Mouse (Mus musculus): ENCODE measurements at regions not wholly inside any gene's neighbourhood (a gene's known extent, or its start where the extent isn't known, plus 50 kb on each side); places are given as distances from the start of the nearest gene placed in this dataset.

DNA sequence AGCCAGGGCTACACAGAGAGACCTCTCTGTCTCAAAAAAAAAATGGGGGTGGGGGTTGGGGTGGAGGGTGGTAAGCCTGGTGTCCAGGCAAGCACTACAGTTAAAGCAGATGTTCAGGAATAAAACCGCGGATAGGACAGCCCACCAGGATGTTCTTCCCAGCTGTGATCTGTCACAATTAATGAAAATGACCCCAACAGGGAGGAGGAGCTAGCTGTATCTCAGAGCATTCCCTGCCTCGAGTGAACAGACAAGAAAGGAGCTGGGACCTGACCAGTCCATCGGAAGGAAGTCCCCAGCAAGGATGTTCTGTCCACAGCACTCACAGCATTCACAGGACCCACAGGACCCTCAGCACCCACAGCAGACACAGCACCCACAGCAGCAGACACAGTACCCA, 80.4 kb downstream of the Utp6 start:
- no peak for DNase-seq (ENCODE audit: low spot score in 2 of 2)

DNA sequence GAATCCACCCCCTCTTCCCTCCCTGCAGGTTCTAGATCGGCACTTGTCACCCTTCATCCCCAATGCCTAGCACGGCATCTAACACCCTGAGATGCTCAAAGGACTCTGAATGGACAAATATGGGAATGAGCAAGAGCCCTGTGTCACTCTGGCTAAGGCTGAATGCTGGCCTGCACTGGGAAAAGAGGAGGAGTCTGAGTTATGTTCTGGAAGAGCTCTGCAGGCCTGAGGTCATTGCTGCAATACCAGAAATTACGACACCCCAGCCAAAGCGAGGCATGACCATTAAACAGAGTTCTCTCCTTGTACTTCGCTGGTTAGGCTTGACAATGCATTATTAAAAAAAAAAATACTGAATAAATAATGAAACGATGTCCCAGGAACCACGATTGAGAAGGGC, 84.1 kb downstream of the Utp6 start:
- DNase-seq (ENCODE audit: low spot score in 2 of 2): peak in 1 of 2 experiments; percentile 29

DNA sequence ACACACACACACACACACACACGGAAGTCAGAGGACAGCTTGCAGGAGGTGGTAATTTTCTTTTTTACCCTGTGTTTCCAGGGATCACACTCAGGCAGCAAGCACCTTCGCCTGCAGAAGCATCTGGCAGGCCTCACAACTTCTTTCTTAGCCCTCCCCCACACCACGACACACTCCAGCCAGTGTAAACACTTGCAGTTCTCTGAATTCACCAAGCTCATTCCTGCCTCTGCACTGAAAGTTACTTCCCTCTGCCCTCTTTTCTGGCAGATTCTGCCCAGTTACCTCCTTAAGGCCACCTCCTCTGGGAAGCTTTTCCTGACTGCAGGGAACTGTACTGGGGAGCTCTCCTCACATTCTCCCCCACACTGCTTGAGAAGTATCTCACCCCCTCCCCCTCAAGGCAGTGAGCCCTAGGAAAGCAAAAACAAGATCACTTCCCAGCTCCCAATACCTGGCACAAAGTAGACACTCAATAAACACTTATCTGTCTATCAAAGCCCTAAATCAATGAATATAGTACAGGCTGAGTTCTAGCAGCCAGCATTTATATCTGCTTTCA, 84.9 kb downstream of the Utp6 start:
- no peak for DNase-seq (ENCODE audit: low spot score in 2 of 2)

DNA sequence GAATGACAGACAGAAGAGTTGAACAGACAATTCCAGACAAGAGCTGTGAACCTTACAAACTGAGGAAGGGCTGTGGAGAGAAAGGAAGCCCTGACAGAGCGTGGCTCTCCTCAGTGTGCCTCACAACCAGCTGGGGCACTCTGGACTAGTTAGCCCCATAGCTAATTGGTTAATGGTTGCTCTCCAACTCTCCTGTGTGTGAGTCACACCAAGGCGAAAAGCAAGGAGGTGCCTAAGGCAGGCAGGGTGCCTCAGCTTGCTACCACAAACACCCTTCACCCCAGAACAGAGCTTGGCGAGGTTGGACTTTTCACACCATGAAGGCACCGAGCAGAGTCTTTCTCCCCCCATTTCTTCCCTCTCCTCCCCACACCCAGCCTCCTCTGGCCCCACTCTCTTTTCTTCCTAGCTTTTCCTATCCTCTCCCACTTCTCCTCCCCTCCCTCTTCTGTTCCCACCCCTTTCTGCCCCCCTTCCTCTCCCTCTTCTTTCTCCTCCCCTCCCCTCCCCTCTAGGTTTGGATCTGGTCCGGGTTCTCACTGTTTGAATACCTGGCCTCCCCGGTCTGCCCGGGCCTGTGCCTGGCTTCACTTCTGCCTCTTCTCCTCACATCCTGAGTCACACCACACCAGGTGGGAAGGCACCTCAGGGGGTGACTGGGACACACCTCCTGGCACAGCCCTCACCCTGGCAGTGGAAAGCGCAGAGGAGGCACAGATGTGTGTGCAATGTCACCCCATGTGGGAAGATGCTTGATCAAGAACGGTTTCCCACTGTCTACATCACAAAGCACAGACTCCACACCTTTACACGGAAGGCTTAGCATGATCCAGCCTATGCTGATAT, 90.2 kb downstream of the Utp6 start:
- no peak for DNase-seq (ENCODE audit: low spot score in 2 of 2)

DNA sequence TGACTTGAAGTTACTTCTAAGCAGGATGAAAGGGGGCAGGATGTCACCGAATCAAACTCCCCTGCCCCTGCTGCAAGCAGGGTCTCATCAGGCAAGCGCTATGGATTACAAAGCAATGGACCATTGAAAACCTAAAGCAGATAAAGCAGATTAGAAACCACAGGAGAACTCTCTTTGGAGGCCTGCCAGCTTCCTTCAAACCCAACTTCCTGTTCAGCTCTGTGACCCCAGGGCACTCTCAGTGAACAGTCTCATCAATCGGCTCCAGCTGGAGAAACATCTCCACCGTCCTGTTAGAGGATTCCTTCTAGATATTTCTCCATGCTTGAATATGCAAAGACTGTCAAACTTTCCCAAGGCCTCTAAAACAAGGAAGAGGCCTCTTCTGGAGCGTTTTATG, 92.0 kb downstream of the Utp6 start:
- DNase-seq (ENCODE audit: low spot score in 2 of 2): no peak

DNA sequence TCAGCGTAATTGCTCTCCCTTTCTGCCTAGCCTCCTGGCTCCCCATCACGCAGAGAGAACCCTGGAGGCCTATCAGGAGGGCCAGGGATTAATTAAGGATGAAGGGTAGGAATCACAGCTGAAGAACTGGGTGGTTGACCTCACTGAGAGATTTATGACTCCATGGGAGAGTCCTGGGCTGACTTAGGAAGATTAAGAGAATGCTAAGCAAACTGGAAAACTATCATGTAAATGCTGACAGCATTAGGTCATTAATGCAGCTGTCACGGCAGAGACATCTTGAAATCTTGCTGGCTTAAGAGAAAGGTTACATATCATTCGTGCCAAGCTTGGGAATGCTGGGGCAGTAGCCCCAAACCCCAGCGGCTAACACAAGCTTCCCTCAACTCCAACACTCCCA, 93.2 kb downstream of the Utp6 start:
- no peak for DNase-seq (ENCODE audit: low spot score in 2 of 2)

DNA sequence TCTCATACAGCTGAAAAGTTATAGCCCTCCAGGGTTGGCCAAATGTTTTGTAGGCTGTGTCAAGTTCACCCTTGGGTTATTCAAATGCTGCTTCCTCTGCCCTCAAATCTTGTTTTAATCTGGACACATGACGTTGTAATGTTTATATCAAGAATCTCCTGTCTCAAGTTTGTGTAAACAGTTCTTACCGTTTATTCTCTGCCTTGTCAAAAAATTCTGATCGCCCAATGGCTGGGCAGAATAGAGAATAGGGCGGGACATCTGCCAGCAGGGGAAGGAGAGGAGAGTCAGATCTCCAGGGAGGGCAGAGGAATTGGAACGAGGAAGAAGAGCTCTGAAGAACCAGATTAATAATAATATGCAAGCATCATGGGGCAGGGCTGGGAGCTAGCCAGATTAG, 97.4 kb downstream of the Utp6 start:
- no peak for DNase-seq (ENCODE audit: low spot score in 2 of 2)

DNA sequence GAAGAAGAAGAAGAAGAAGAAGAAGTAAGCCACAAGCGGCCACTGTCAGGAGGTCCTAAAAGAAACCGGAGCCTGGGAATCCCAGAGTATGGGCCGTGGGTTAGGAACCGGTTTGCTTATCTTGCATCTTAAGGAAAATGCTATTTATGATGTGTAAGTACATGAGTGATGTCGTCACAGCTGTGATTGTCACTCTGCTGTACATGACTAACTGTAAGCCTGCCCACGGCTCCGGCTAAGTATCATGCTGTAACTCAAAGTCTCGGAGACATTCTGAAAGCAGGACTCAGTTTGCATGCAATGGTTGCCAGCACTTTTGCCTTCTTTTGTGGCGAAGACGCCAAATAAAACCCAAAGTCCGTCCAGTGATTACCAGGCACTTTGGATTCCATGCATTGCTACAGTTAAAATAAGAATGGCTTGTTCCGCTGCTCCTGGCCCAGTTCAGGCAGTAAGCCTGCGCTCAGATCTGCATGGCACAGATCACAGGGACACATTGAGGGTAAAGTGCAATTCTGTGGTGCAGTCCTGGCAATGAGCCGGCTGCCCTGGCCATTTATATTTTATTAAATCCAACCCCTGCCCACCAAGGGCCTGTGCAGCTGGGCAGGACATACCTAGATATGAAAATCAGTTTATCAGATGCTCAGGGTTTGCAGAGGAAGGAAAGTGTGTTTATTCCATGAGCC, 98.6 kb downstream of the Utp6 start:
- DNase-seq (ENCODE audit: low spot score in 2 of 2): no peak

DNA sequence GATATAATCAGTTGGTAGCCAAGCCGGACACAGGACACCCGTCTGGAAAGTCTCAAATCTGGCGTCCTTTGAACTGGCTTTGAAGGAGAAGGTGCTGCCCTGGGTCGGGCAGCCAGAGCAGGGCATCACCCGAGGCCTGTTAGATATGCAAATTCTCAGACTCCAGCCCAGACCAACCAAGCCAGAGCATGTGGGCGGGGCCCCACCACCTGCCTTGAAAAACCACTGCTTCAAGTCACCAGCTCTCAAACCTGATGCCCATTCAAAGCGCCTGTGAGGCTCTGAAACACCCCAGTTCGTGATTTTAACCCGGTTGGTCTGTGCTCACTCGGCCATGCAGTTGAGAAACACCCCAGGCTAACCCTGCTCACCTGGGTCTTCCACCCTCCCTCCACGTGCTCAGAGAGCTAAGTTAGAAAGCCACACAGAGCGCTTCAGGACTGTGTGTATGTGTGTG, 101.6 kb downstream of the Utp6 start:
- no peak for DNase-seq (ENCODE audit: low spot score in 2 of 2)

DNA sequence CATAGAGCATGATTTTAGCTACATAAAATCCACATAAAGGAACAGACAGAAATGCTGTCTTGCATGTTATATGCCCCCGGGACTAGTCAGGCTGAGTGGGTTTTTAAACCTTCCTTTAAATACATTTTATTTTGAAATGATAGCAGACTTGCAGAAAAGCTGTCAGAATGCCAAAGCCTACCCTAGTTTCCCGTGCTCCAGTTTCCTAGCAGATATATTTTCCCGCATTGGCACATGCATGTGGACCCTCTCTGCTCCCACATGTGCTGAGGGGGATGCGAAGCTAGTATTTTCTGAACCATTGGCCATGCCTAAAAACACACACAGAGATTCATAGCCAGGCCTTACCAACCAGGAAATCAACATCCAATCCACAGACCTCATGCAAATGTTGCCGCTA, 105.8 kb downstream of the Utp6 start:
- DNase-seq (ENCODE audit: low spot score in 2 of 2): no peak

DNA sequence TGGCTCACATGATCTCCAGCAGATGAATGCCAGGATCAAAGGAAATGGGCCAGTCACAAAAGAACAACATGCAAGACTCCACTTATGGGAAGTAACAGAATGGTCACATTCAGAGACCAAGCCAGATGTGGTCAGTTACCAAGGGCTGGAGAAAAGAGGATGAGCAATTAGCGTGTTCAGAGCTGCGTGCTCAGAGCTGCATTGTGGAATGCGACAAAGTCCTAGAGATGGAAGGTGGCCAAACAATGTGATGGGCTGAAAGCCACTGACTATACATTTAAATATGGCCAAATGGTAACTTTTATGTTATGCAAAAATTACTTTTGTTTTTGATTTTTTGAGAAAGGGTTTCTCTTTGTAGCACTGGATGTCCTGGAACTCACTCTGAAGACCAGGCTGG, 112.6 kb downstream of the Utp6 start:
- no peak for DNase-seq (ENCODE audit: low spot score in 2 of 2)

DNA sequence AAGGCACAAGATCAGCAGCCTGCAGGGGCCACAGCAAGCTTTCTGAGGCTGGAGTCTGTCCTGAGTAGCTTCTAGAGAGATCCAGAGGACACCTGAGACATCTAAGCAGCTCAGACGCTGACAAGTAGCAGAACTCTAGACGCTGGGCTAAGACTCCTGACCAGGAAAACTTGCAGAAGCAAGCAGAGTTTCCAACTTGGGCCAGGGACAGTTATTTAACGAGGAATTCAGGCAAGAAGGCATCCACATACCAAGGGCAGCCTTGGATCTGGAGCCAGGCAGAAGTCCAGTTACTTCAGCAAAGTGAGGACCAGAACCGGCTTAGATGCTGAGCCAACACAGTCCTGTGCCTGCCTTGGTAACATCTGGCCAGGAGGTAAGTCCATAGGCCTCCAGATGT, 117.8 kb downstream of the Utp6 start:
- DNase-seq (ENCODE audit: low spot score in 2 of 2): no peak

DNA sequence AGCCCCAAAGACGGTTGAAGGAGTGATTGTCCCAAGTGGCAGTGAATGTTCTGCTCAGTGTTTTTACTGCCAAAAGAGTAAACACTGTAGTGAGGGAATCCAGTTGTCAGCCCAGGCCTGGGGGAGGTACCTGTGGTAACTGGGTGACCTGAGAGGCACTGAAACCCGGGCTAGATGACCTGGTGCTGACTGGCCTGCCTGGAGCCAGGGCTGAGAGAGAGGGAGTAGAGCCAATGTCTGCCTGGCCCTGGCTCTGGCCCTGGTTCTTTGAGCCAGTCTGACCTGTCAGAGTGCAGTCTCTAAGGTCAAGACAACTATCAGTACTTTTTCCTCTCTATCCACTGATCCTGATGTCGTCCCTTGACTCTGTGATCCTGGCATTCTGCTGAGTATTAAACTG, 119.2 kb downstream of the Utp6 start:
- no peak for DNase-seq (ENCODE audit: low spot score in 2 of 2)

DNA sequence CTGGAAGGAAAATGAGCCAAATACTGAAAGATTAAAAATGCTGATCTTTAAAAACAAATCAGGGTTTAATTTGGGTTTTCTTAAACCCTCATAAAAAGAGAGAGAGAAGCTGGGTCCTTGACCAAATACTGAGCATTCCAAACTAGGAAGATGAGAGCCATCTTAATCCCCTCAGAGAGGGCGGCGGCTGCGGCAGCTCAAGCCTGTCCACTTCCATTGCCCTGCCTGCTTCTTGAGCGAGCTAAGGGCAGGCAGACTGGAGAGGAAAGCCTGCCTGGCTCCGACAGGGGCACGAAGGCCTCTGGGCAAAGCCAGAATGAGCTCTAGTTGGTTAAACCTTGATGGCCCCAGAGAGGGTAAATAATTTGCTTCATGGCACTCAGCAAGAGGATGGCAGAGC, 122.2 kb downstream of the Utp6 start:
- DNase-seq (ENCODE audit: low spot score in 2 of 2): no peak

DNA sequence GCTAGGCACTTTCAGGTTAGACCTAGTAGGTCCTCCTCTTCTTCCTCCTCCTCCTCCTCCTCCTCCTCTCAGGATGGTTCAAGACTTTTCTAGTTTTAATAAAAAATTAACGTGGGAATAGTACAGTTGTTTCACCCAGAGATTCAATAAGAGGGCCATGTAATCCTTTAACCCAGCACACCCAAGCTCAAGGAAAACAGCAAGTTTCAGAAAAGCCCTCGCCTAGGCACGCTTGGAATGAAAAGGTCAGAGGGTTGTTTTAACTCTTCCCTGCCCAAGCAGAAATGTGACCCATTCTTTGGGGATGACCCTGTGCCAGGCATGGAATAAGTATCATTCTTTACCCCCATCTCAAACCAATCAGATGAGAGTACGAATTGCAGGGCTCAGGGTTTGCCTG, 124.1 kb downstream of the Utp6 start:
- no peak for DNase-seq (ENCODE audit: low spot score in 2 of 2)

DNA sequence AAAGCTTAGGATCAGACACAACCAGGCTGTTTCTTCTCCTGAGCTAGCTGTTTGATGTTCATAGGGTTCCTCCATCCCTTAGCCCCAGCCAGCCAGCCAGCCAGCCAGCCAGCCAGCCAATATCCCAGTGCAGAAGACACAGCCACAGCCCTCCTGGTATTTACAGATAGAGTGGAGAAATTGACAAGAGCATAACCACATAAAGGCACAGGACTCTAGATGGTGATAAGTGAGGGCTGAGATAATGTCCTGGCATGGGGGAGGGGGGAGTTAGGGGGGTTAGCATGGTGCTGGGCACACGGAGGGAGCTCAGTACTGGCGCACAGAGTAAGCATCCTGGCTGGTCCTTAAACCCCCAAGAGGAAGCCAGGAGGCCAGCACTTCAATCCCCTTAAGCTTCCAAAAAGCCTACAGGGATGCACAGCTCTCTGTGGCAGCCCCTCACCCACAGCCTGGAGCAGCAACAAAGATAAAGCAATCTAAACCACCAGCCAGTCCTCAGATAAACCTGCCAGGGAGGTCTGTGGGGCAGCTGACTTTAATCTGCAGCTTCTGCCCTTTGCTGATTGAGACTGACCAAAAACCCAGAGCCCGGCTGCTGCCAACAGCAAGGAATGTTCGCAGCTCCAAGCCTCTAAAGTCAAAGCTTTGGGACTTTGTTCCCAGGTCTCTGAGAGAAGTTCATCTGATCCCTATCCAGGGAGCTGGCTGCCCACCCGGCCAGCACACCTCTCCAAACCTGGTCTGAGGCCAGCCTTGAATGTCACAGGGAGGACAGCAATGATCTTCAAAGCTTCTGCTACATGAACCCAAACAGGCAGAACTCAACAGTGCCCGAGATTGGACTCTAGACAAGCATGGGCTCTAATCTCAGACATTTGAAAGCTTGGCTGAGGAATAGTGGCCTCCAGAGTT, 124.9 kb downstream of the Utp6 start:
- DNase-seq (ENCODE audit: low spot score in 2 of 2): no peak

DNA sequence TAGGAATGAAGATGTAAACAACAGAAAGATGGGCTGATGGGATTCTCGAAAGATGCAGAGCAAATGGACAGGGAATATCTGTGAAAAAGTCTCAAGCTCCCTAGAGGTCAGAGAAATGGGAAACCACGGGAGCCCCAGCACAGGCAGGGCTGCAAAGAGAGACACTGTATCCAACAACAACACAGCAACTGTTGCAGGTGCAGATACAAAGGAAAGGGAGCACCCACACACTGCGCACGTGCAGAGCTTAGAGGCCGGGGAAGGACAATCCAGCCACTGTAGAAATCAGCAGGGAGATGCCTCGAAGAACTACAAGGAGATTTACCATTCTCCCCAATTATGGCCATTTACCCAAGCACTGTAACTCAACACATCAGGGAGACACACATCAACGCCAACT, 126.3 kb downstream of the Utp6 start:
- DNase-seq (ENCODE audit: low spot score in 2 of 2): no peak

DNA sequence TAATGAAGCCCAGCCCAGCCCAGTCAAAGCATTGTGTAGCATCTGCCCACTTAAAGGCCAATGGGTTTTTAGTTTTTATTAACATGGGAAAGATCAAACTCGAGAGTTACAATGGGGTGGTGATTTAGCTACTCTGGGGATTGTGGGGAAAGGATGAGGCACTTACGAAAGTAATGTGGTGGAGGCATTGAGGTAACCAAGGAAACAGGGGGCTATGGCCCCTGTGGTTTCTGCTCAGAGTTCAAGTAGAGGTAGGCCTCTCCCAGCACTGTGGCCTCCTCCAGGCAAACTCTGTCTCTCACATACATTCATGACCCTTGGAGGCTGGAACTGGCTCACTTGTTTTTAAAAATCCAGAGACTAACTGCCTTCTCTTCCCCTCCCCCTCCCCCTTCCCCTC, 128.4 kb downstream of the Utp6 start:
- no peak for DNase-seq (ENCODE audit: low spot score in 2 of 2)

DNA sequence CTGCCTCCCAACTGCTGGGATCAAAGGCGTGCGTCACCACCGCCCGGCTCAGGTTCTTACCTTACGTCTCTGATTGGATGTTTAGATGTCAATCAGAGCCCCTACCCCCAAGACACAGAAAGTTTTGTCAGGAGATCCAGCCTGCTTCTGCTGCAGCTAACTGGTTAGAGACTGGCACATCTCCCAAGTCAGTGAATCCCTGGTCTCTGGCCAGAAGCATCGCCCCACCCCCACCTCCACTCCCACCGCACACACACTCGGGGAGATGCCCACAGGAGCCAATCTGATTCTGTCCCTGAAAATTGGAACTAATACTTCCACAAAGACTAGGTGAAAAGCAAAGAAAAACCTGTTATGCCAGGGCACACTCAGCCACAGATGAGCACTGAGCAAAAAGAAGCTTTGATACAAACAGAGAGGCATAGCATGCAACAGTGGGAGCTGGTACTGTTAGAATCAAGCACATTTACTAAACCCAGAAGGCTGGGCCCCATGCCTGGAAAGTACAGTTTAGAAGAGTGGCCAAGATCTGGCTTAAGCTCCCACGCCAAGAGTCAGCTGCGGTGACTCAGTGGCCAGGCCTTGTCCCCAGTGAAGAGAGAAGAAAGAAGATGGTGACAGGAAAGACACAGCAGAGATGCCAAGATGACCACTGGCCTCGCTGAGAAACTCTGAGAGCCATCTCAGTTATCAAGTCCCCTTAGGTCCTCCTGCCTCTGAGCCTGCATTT, 130.4 kb downstream of the Utp6 start:
- no peak for DNase-seq (ENCODE audit: low spot score in 2 of 2)

DNA sequence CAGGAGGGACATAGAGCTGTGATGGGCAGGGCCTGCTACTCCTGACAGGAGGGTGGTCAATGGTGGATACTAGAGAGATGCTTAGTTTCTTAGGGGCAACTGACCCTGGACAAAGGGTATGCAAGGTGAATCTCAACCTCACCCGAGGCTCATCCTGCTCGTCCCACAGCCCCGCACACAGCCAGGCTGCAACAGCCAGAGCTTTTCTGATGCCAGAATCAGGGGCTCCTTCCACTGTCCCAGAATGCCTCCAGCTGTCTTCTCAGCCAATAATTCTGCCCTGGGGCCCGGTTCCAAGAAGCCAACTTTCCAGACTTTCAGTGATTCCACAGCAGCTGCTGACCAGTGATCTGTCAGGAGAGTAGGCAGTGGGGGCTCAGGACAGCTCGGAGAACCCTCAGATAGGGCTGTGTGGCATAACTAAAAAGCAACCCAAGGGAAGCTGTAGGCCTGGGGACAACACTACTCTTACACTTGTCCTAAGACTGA, 131.6 kb downstream of the Utp6 start:
- DNase-seq (ENCODE audit: low spot score in 2 of 2): no peak

DNA sequence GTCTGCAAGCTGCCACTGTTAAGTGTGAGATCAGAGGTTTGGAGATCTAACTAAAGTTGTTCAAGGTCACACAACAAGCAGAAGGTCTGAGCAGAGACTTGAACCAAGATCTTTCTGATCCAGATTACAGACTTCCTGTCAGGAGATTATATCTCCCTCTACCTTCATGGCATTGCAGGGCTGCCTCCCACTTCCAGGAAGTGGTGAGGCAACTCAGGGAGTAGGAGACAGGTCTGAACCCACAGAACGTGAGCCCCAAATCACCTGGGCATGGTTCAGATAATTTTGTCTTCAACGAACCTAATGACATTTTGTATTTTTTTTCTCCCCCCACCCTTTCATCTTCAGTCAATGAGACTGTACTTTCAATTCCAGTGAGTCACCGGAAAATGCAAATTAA, 135.2 kb downstream of the Utp6 start:
- DNase-seq (ENCODE audit: low spot score in 2 of 2): no peak

Data from adrenal gland, postnatal 4 days (tissue).